Mouse (Mus musculus): ENCODE measurements around the gene Cdk19.

GRCm38 (mm10) chr10:40370156-40370555 lies 30.8 kb downstream of the Cdk19 start:
- no peak for TF ChIP-seq CTCF (IDR thresholded peaks at IDR 0.05; ENCODE audit: low read depth, low read length)
- no peak for TF ChIP-seq GATA2 (IDR thresholded peaks at IDR 0.05; ENCODE audit: borderline replicate concordance, low read depth, low read length)
- TF ChIP-seq GATA1 (IDR thresholded peaks at IDR 0.05; ENCODE audit: borderline replicate concordance, low read length) = no peak
- TF ChIP-seq POLR2AphosphoS5 (IDR thresholded peaks at IDR 0.05; ENCODE audit: insufficient replicate concordance, low read depth, low read length) = no peak
- no peak for TF ChIP-seq TAL1 (conservative IDR thresholded peaks at IDR 0.05; ENCODE audit: low read depth, low read length)
